Mouse (Mus musculus): ENCODE measurements around the gene Dcst1.

Gene Dcst1

GRCm38 (mm10) chr3:89388901-89389740 lies 24.1 kb upstream of the Dcst1 start:
- no peak for DNase-seq (ENCODE audit: low read depth, low spot score)

DNA sequence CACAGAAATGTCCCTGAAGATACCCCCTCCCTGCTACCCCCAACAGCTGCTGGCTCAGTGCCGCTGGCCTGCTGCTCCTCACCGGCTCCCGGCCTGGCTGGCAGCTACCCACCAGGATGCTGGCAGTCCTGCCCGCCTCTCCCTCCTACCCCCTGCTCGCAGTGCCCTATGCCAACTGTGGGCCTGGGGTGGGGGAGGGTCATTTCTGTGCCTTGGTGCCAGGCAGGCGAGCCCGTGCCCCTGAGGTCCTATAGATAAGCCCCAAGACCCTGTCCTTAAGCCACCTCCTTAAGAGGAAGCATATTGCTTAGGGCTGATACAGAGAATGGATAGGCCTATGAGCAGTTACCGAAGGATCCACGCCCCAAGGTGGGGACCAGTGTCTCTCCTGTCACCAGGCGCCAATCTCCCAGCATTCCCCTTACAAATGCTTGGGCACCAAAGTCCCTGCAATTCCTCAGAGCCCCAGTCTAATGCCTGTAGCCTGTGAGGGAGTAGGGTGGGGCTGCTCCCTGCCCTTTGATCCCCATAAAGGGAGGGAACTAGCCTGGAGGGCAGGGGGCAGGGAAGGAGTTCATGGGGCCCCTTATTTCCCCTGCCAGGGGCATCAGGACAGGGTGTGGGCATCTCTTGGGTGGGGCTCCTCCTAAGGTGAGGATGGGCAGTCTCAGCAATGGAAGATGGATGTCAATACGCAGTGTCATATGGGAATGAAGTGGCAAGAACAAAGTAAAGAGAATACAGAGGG lies 23.3 kb upstream of the Dcst1 start:
- DNase-seq (ENCODE audit: low read depth, low spot score), result no peak

GRCm38 (mm10) chr3:89387632-89388031 lies 22.6 kb upstream of the Dcst1 start:
- no peak for DNase-seq (ENCODE audit: low read depth, low spot score)

GRCm38 (mm10) chr3:89386438-89387420 lies 21.7 kb upstream of the Dcst1 start:
- DNase-seq (ENCODE audit: low read depth, low spot score), result no peak

GRCm38 (mm10) chr3:89385451-89385850 lies 20.4 kb upstream of the Dcst1 start:
- no peak for DNase-seq (ENCODE audit: low read depth, low spot score)

DNA sequence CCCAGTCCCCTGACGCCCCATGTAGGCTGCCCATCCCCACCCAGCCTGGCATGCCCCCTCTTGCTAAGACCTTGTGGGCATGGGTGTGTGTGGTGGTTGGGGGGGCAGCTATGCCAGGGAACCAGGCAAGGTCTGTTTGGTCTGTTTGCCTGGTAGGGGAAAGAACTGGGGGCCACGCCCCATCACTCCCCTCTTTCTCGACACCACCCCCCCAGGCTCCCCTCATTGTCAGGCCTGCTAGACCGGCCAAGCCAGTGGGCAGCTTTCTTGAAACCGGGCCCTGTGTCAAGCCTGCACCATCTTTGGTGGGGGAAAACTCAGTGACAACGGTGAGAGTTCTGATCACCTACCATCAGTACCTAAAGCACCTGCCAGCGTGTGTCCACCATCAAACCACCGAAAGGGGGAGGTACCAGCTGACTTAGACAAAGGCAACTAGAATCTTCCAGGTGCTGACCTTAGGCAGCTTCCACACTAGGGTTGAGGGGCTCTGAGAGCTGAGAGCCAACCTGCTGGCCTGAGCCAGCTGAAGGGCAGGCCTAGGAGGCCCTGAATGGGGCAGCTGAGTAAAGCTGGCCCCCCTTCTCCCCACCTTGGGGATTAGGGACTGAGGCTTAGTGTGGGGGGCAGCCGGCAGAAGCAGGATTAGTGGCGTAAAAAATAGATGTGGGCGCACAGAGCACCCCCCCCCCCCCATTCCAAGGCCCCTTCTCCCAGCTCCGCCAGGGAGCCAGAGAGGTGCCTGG lies 19.5 kb upstream of the Dcst1 start:
- DNase-seq (ENCODE audit: low read depth, low spot score), result no peak

- no peak for DNase-seq (ENCODE audit: low read depth, low spot score)
Measured at GRCm38 (mm10) chr3:89383651-89384255, 18.7 kb upstream of the Dcst1 start.

GRCm38 (mm10) chr3:89382950-89383349 lies 17.9 kb upstream of the Dcst1 start:
- DNase-seq (ENCODE audit: low read depth, low spot score), result no peak

GRCm38 (mm10) chr3:89382033-89382882 lies 17.2 kb upstream of the Dcst1 start:
- no peak for DNase-seq (ENCODE audit: low read depth, low spot score)

DNA sequence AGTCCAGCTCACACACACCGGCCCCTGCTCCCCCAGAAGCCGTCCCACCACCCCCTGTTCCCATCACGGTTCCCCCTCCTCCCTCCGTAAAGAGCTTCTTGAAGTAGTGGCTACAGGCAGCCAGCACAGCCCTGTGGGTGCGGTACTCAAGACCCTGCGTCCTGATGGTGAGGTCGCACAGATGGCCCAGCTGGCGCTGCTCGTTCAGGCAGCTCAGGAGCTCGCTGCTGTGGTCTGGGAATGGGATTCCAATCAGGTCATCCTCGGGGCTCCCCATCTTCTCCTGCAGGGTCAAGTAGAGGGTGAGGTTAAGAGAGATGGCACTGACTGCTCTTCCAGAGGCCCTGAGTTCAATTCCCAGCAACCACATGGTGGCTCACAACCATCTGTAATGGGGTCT lies 16.2 kb upstream of the Dcst1 start:
- DNase-seq (ENCODE audit: low read depth, low spot score), result no peak

- DNase-seq (ENCODE audit: low read depth, low spot score), result no peak
Measured at GRCm38 (mm10) chr3:89380711-89381110, 15.7 kb upstream of the Dcst1 start.

DNA sequence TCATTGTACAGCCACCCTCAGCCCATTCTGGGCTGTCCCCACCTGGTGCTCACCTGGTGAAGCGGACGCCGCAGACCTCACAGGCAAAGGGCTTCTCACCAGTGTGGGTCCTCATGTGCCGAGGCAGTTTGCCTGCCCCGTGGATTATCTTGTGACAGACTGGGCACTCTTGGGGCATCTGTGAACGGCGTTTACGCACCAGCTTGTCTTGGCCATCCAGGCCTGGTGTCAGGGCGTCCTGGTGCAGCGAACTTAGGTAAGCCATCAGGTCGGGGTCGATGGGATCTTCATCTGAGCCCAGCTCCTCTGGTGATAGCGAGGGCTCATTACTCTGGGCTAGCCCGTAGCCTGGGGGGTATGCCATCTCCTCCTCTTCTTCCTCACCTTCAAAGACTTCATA lies 15.2 kb upstream of the Dcst1 start:
- DNase-seq (ENCODE audit: low read depth, low spot score), result no peak

- DNase-seq (ENCODE audit: low read depth, low spot score), result no peak
Measured at GRCm38 (mm10) chr3:89379388-89380131, 14.5 kb upstream of the Dcst1 start.

DNA sequence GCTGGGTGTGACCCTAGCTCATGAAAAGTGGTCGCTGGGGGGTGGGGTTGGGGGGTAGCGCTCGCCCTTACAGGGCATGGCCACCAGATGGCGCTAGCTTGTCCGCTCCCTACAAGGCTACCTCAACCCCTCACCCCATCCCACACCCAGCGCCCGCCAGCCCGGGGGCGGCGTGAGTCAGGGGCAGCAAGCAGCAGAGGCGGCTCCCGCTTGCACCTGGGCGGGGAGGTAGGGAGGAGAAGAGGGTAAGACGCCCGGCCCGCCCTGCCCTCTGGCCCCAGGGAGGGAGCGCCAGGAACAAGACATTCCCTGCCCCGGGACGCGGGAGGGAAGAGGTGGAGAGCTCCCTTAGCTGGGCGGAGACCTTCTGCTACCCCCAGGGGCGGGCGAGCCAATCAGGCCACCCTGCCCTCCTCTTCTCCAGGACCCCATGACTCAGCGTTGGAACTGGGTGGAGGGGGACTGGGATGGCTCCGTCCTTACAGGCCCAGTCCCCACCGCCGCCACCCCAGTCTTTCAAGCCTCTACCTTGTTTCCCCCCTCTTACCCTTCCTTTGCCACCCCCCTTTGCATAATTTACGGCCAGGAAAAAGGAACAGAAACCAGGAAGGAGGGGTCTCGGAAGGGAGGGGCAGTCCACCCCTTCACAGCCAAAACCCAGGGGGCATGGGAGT lies 13.5 kb upstream of the Dcst1 start:
- DNase-seq (ENCODE audit: low read depth, low spot score), result no peak

DNA sequence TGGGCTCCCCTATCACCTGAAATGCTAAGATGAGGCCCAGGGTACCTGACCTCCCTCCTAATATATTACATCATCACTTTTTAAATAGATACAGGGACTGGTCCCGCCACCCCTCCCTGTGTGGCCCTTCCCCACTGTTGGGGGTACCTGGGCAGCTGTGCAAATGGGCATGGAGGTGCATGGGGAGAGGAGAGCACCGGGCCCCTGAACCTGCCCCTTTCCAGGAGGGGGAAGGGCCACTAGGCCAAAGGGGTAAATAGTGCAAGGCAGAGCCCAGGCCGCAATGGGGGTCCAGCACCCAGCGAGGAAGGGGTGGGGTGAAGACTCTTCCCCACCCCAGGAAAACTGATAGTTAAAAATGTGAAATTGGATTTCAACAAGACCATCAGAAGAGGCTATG lies 12.8 kb upstream of the Dcst1 start:
- DNase-seq (ENCODE audit: low read depth, low spot score), result no peak

DNA sequence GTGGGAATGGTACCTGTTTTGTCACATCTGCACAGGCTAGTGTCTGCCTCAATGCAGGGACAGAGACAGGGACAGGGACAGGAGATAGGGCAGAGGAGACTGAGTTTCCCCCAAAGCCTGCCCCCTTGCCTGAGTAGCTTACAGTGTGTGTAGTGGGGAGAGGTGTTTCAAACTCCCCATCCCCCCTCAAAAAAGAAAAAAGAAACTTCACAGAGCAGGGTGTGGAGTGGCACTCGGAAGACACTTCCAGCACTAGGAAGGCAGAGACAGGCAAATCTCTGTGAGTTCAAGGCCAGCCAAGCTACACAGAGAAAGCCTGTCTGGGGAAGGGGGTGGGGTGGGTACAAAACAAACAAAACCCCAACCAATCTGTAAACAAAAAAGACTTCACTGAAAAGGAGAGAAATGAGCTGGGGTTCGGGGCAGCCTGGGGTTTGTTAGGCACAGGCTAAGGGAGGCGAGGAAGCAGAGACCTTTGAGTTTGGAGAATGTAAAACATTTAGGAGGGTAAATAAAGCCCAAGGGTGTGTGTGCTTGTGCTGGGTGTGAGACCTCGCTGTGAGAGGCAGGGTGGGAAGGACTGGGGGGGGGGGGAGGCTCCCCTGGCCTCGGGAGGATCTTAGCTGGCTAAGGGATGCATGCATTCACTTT lies 8.7 kb upstream of the Dcst1 start:
- DNase-seq (ENCODE audit: low read depth, low spot score), result no peak

DNA sequence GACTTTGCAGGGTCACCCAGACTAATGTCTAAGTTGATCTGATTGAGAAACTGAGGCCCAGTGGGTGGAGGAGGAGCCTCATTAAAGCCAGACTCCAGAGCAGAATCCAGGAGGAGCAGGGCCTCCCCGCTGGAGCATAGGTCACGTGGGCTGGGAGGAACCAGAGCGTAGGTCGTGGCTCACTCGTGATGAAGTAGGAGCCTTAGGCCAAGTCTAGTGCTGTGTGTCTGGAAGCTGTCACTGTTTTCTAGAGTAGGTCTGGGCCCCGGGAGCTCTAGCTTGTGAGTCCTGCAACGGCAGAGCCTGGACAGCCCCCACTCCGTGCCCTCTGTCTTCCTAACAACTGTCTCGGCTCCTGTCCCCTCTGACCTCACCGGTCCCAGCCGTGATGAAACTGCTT lies 2.3 kb upstream of the Dcst1 start:
- DNase-seq (ENCODE audit: low read depth, low spot score), result no peak
